Mouse (Mus musculus) heart, adult 2 months (tissue): ENCODE data around the gene Olfr556. TPM values are rescaled to one million over a fixed set of nuclear protein-coding genes. Genes with fewer than 3 reads are reported as not detected.

Source experiments
- DNase-seq, 2 experiments: peaks; one replicate each; pipeline ENCODE4 v3.0.0; 2021
- H3K27ac ChIP-seq: fragments of 200-600 bp; 2 replicates; pipeline ENCODE4 v1.8.1; 2022
- H3K27me3 ChIP-seq: fragments of 200-500 bp; 2 replicates; pipeline ENCODE4 v1.6.1; 2012; ENCODE audit warnings: mild to moderate bottlenecking, low read length, inconsistent platforms, mixed read lengths; ENCODE audit not compliant: control insufficient read depth, insufficient read depth
- H3K36me3 ChIP-seq: fragments of 200-500 bp; 2 replicates; pipeline ENCODE4 v1.6.1; 2012; ENCODE audit warnings: low read length, inconsistent platforms; ENCODE audit not compliant: control insufficient read depth, insufficient read depth
- H3K4me1 ChIP-seq: fragments of 200-500 bp; 2 replicates; pipeline ENCODE4 v1.6.1; 2011; ENCODE audit warnings: low read length; ENCODE audit not compliant: control insufficient read depth, insufficient read depth
- H3K4me3 ChIP-seq: fragments of 200-600 bp; 2 replicates; pipeline ENCODE4 v1.8.1; 2022
- H3K79me2 ChIP-seq: fragments of 200-500 bp; replicated peaks from 2 replicates; pipeline ENCODE4 v1.6.1; 2012; ENCODE audit warnings: mild to moderate bottlenecking, inconsistent platforms, low read length, moderate library complexity, mixed read lengths; ENCODE audit not compliant: control insufficient read depth, insufficient read depth
- H3K9ac ChIP-seq: fragments of 200-500 bp; 2 replicates; pipeline ENCODE4 v1.6.1; 2012; ENCODE audit warnings: low read depth, mild to moderate bottlenecking, control low read depth, inconsistent platforms, low read length, mixed read lengths
- CTCF ChIP-seq: fragments of 200-600 bp; IDR thresholded peaks from 2 replicates; pipeline ENCODE4 v1.8.1; 2022; ENCODE audit warnings: antibody characterized with exemption, mild to moderate bottlenecking, moderate library complexity
- EP300 ChIP-seq: fragments of 200-500 bp; IDR thresholded peaks from 2 replicates; pipeline ENCODE4 v1.6.1; 2011; ENCODE audit warnings: low read depth, low read length, control low read depth; ENCODE audit not compliant: insufficient read depth
- POLR2A ChIP-seq: fragments of 200-500 bp; IDR thresholded peaks from 2 replicates; pipeline ENCODE4 v1.6.1; 2011; ENCODE audit warnings: mild to moderate bottlenecking, low read depth, low read length, control low read depth; ENCODE audit not compliant: insufficient read depth
- WGBS: fragments of 180-500 bp; shearing (Covaris S2); methylation state at CpG from one replicate; pipeline ENCODE4 v1.1.7; 2018; 5-methylcytosine and 5-hydroxymethylcytosine counted together
- intact Hi-C: fragments of 180-260 bp; cut with DNase I; formaldehyde crosslinking; loops from one replicate; pipeline ENCODE4 v1.15.1; 2025
- polyA plus RNA-seq: library from polyadenylated mRNA; depleted of rRNA; stranded (reverse); fragments of >200 nt; gene quantifications from 2 replicates; pipeline ENCODE4 v1.2.3, GENCODE M21; 2012
- total RNA-seq, 2 experiments: library from RNA; stranded (reverse); gene quantifications; 2 replicates each; pipeline ENCODE4 v1.2.3; 2021

Gene Olfr556
- total and polyA plus RNA-seq, 3 experiments, result not detected

DNA sequence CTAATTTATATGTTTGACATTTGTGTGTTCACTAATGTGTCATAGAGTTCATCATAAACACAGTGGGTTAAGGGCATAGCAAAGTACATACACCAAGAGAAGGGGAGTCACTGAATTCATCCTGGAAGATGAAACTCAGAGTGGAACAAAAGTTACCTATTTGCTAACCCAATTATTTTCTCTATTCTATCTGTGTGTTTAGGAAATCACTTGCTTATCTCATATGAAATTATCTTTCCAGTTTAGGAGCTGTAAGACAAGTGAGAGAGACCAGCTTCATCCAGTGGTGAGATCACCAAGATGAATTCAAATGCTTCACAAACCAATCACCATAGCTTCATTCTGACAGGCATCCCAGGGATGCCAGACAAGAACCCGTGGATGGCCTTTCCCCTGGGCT, 6.2 kb upstream of the Olfr556 start, which contains the start of gene Olfr555:
Gene Olfr555, plus strand, starts transcription at position 301 of the 400 bp plus-strand sequence.
- Histone ChIP-seq H3K27ac (no peak within 1 kb of the TSS), H3K9ac (no peak within 1 kb of the TSS), H3K79me2 (no peaks in the 10 kb centered on the region), H3K27me3 (no peaks in the 10 kb centered on the region), H3K36me3 (no peaks in the 10 kb centered on the region), H3K4me1 (no peaks in the 10 kb centered on the region), H3K4me3 (no peak within 1 kb of the TSS)
- DNase-seq, result no peak
- TF ChIP-seq POLR2A, result no peak
- no peak for TF ChIP-seq CTCF
- no peak for TF ChIP-seq EP300
- WGBS, result 57% methylated on average over 1 of the region's 1 CpGs
- intact Hi-C loops, result no loop called here

DNA sequence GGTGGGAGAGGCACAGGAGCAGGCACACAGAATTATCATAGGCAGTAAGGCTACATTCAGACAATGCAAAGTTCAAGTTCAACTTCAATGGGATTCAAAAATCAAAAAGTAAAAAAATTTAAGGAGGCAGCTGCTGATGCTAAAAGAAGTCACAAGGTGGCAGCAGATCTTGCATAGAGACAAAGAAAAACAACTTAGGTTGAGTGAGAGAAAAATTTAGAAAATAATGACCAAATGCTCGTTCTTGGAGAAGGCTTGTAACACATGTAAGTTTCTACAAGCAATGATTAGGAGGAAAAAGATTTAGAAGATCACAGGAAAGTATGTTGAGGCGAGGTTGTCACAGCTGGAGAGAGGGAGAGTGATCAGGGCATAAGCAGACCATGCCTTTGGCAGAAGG, 679 bp downstream of the Olfr556 start:
- WGBS, result 34% methylated on average over 2 of the region's 2 CpGs

GRCm38 (mm10) chr7:102676225-102676624, 11.5 kb downstream of the Olfr556 start:
- Histone ChIP-seq H3K9ac (no peak overlapping the region), H3K79me2 (no peaks in the 10 kb centered on the region), H3K27me3 (no peaks in the 10 kb centered on the region), H3K4me3 (no peak overlapping the region), H3K27ac (no peak overlapping the region), H3K36me3 (peaks cover 3% of the 10 kb centered on the region), H3K4me1 (no peaks in the 10 kb centered on the region)
- 84% methylated on average over 2 of the region's 2 CpGs for WGBS
- intact Hi-C loops, result no loop called here
- no peak for TF ChIP-seq POLR2A
- no peak for TF ChIP-seq CTCF
- no peak for TF ChIP-seq EP300
- no peak for DNase-seq

More for the DNA sequence above, 679 bp downstream of the Olfr556 start:
- H3K79me2 ChIP-seq, result no peaks in the 10 kb centered on the region
- DNase-seq, result no peak
- H3K4me3 ChIP-seq, result no peak overlapping the region
- TF ChIP-seq EP300 (no peak), CTCF (peak; percentile 77)
- intact Hi-C loops, result loop anchor here (10.0 kb wide), 1 partner anchor 89 kb away; the partner anchor contains the start of genes Olfr560 and Olfr78
- no peaks in the 10 kb centered on the region for H3K36me3 ChIP-seq
- no peaks in the 10 kb centered on the region; the same call in 1 of the 2 replicates for H3K4me1 ChIP-seq
- no peak overlapping the region for H3K9ac ChIP-seq
- no peak overlapping the region for H3K27ac ChIP-seq
- no peaks in the 10 kb centered on the region for H3K27me3 ChIP-seq

GRCm38 (mm10) chr7:102681916-102682315, 17.2 kb downstream of the Olfr556 start:
- Histone ChIP-seq H3K4me3 (no peak overlapping the region), H3K4me1 (no peaks in the 10 kb centered on the region), H3K79me2 (no peaks in the 10 kb centered on the region), H3K9ac (no peak overlapping the region), H3K36me3 (peaks cover 3% of the 10 kb centered on the region), H3K27me3 (no peaks in the 10 kb centered on the region), H3K27ac (no peak overlapping the region)
- intact Hi-C loops, result no loop called here
- no peak for DNase-seq
- 65% methylated on average over 1 of the region's 1 CpGs for WGBS
- no peak for TF ChIP-seq EP300
- TF ChIP-seq CTCF, result no peak
- TF ChIP-seq POLR2A, result no peak

DNA sequence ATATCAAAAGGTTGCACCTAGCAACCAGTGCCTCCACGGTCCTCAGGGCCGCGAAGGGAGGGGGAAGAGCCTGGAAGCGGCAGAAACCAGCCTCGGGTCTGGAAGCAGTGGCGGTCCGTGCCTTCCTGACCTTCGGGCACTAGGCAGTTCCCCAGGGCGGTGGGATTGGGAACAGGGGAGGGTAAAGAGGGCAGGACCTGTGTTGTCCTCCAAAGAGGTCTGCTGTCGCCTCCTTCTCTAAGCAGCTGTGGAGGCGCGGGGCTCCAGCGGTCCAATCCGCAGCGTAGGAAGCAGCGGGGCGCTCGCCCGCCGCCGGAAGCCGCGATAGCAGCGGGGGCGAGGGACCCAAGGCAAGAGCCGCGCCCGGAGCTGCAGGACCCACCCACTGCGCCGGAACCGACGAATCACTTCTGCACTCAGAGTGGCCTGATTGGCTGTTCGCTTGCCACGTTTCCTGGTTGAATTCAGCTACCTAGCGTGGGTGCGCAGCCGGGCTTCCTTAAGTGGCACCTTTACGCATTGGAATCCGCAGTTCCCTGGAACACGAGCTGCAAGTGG, 22.3 kb downstream of the Olfr556 start, which contains the start of gene Trim68:
Gene Trim68, minus strand, starts transcription at position 384 of the 558 bp plus-strand sequence.
- WGBS, result under 1% methylated on average over 40 of the region's 40 CpGs
- Histone ChIP-seq H3K27me3 (no peaks in the 10 kb centered on the region), H3K27ac (peak within 1 kb of the TSS; percentile 84), H3K79me2 (no peaks in the 10 kb centered on the region), H3K4me1 (no peaks in the 10 kb centered on the region), H3K4me3 (peak within 1 kb of the TSS; percentile 63), H3K36me3 (peaks cover 4% of the 10 kb centered on the region; the same call in 1 of the 2 replicates), H3K9ac (peak within 1 kb of the TSS; percentile 80)
- peak; percentile 89 to 94 for DNase-seq
- intact Hi-C loops, result loop anchor here (5.0 kb wide), 1 partner anchor 125 kb away; no protein-coding TSS in a partner anchor
- TF ChIP-seq CTCF (no peak), POLR2A (peak; percentile 64), EP300 (no peak)

DNA sequence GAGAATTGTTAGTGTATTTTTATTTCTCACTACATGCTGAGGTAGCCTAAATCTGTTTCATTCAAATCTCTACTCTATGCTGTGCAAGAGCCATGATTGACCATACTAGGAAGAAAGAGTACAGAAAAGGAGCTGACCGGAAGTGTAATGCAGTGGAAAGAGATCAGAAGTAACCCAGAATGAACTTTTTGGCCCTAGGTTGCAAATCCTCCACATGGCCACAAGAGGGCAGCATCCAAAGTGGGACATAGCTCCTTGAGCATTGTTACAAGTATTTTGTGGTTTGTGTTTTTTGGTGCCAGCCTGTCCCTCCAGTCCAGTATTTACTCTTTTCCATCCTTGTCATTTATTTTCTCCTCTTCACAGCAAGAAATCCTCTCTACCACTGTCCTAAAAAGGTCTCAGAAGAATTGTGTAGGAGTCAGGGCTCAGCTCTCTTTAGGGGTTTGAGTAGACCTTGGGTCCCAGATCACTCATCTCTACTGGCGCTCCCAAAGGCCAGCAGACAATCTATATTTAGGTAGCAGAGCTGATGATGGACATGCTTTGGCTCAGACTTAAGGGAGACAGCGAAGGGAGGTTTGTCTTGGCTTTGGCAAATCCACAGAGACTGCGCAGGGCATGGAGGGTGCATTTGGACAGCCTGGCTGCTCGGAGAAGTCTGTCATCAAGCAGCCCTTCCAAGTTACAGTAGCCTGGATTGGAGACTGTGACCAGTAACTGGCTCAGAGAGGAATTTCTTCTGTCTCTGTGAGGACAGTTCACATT, 30.8 kb downstream of the Olfr556 start, which contains the start of gene Olfr557:
Gene Olfr557, plus strand, starts transcription at position 553 of the 768 bp plus-strand sequence.
- DNase-seq, result peak in 1 of 2 experiments; percentile 45
- no peak within 1 kb of the TSS for H3K9ac ChIP-seq
- H3K4me1 ChIP-seq, result no peaks in the 10 kb centered on the region
- H3K4me3 ChIP-seq, result no peak within 1 kb of the TSS
- no peaks in the 10 kb centered on the region for H3K79me2 ChIP-seq
- 43% methylated on average over 5 of the region's 5 CpGs for WGBS
- TF ChIP-seq POLR2A, result no peak
- peak; percentile 89 for TF ChIP-seq CTCF
- intact Hi-C loops, result no loop called here
- H3K36me3 ChIP-seq, result no peaks in the 10 kb centered on the region
- no peaks in the 10 kb centered on the region; the same call in 1 of the 2 replicates for H3K27me3 ChIP-seq
- no peak within 1 kb of the TSS; the same call in 1 of the 2 replicates for H3K27ac ChIP-seq
